Mouse (Mus musculus) ES-Bruce4 (cell line): Measurements from ENCODE around the gene Cdk2.

Source experiments
- CTCF ChIP-seq: IDR thresholded peaks from one replicate; pipeline ENCODE4 v1.8.1; 2011; ENCODE audit warnings: low read depth, low read length
- EP300 ChIP-seq: IDR thresholded peaks from 2 replicates; pipeline ENCODE4 v1.6.1; 2011; ENCODE audit warnings: low read depth, low read length; ENCODE audit not compliant: insufficient read depth
- POLR2A ChIP-seq: IDR thresholded peaks from one replicate; pipeline ENCODE4 v1.8.1; 2011; ENCODE audit warnings: low read length; ENCODE audit not compliant: insufficient read depth

GRCm38 (mm10) chr10:128731992-128732391 is 27.2 kb upstream of the Cdk2 start:
- TF ChIP-seq CTCF (no peak), POLR2A (no peak), EP300 (no peak)
